Mouse (Mus musculus) fibroblast of lung, adult 2 months (primary cell): ENCODE data around the gene Fndc9.
A peak's percentile ranks its signal among the peaks of the same experiment; 100 is the strongest.

Source experiments
- DNase-seq: peaks from one replicate; pipeline ENCODE4 v3.0.0-alpha.2; 2011; ENCODE audit warnings: low read depth

Fndc9 gene

DNA sequence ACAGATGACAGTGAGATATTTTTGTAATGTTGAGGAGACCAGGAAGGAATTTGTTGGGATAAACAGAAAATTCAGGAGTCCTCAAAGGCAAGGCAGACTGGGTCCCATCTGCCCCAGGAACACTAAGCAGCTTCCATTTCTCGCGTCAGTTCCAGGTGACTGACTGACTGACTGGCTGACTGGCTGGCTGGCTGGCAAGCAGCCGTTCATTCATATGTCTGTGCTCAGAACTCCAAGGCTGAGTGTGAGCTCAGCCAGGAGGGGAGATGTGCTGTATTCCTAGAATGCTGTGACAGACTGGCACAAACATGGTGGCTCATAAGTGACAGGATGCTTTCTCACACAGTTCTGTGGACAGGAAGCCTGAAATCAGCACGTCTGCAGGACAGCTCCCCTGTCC, 1.4 kb upstream of the Fndc9 start:
- DNase-seq, result no peak

DNA sequence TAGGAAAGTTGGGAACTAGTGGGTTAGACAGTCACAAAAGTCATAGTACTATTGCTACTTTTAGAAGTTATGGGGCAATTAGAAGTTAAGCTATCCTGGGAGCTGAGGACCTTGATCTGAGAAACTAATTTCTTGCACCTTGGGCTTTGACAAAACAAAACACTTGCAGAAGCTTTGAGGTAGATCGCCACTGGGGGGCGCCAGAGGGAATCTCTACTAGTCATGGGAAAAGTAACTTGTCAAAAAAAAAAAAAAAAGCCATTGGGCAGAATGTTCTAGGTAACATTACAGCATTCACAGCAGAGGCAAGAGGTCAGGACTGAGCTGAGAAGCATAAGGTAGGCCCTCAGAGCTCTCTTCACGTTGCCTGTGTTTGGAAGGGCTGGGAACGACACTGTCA, 1.6 kb downstream of the Fndc9 start:
- no peak for DNase-seq

DNA sequence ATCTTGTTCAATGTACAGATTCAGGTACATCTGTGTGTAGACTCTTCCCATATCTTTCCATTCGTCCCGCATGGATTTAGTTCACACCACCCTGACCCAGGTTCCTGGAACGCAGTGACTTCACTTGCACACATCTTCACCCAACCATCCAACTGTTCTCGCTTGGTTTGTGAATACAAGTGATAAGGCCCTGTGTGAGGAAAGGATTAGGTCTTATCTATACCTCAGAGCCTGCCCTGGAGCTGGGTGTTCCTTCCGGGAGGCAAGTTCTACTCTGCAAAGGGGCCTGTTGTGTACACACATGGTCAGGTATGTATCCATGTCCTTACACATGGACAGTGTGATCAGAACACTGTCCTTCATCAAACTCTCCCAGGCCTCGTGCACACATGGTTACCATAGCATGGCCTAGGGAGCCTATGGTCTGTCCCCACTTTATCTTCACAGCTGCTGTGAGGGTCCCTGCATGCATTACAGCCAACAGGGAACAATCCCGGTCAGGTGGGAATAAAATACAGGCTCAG, 5.9 kb downstream of the Fndc9 start:
- DNase-seq, result no peak

- DNase-seq, result no peak
Observed at GRCm38 (mm10) chr11:46241985-46242384, 6.7 kb downstream of the Fndc9 start.

DNA sequence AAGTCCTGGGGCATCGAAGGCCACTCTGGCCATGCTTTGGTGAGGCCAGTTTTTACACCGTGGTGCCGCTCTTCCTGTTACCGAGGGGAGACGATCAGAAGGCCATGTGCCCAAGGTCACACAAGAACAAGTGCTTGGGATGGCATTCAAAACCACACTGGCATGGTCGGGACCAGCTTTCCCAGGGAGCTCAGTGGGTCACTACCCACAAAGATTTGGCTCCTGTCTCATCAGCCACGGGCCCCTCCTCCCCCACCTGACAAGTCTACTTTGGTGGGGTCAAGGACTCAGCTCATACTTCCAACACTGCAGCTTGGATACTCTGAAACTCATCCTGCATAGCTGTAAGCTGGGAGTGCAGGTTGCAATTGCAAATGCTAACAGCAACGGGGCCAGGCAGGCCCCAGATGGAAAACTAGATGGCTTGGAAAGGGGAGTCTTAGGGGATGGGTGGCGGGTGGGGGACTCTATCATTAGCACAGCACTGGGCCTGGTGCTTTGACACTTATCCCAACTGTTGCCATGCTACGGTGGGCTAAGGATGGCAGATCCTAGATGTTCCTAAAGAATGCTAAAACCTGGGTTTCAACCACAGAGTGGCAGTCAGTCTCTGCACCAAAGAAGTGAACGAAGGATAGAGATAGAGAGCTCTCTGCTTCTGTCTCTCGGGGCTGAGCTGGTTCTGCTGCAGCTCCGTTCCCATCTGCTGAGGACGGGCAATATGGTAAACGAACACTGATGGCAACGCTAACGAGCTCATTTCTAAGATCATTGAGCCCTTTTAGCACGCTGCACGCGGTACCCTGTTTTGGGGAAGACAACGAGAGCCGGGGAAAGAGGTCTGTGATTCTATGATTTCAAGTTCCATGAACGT, 9.6 kb downstream of the Fndc9 start:
- DNase-seq, result no peak

DNA sequence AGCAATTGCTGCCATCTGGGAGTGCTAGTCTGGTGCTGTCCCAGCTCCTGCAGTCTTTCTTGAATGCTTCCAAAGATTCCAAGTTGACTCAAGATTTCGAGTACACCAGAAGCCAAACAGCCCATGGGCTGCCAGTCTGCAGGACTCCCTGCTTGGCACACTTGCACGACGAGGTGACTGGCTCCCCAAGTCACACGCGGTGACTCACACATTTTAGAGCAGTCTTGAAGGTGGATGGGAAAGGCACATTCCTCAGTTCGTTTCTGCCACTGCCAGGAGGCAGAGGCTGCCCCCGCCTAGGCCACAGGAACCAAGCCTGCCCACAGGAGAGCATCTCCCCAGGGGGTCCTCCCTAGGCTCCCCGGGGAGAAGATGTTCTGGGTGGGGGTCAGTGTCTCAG, 10.6 kb downstream of the Fndc9 start:
- DNase-seq, result peak; percentile 27

DNA sequence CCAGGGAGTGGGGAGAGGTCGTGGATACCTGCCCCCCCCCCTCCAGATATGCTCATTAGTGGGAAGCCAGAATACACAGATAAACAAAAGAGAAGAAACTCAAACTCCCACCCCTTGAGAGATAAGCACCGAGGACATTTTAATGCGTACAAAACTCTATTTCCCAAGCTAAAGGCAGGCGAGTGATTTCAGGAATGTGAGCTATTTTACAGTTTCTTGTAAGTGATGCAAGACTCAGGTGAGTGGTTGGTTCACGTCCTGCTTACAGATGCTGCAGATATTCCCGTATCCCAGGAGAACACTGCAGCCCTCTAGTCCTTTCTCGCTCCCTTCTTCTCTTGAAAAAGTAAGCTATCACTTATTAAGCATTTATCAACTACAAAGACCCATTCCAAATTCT, 11.1 kb downstream of the Fndc9 start:
- no peak for DNase-seq

GRCm38 (mm10) chr11:46248352-46248751, 13.0 kb downstream of the Fndc9 start:
- no peak for DNase-seq

DNA sequence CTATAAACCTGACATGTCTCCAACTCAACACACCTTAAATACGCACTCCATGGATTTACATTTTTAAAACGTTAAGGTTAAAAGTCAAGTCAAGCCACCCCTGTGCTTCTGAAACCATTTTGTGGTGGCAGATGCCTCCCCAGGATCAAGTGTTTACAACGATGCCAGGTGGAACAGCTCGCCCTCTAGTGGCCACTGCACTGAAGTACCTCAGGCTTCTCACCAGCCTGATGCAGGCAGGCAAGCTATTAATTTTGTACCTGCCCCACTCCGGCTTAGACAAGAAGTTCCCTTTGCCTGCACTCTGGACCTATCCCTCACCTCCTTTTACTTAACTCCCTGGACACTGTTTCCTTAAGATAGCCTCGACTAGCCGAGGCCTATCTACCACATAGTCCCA, 16.7 kb downstream of the Fndc9 start:
- peak; percentile 21 for DNase-seq

GRCm38 (mm10) chr11:46255291-46255690, 20.0 kb downstream of the Fndc9 start:
- no peak for DNase-seq

- no peak for DNase-seq
Observed at GRCm38 (mm10) chr11:46258207-46258606, 22.9 kb downstream of the Fndc9 start.

- no peak for DNase-seq
Observed at GRCm38 (mm10) chr11:46258749-46259148, 23.4 kb downstream of the Fndc9 start.

GRCm38 (mm10) chr11:46262854-46263253, 27.5 kb downstream of the Fndc9 start:
- DNase-seq, result no peak

- no peak for DNase-seq
Observed at GRCm38 (mm10) chr11:46263291-46263690, 28.0 kb downstream of the Fndc9 start.

DNA sequence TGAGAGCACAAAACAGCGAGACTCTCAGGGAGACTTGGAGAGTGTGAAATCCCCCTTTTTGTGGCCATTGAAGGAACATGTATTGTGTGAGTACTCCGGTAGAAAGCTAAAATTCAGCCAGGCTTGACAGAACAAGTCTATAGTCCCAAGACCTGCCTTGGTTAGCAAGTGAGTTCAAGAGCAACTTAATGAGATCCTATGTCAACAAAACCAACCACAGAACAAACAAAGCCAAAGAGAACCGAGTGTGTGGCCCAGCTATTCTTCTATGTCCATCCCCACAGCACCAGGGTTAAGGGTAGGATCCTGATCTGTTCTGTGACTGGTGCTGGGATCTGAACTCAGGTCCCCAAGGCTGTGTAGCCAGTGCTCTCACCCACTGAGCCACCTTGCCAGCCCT, 29.3 kb downstream of the Fndc9 start:
- no peak for DNase-seq

- DNase-seq, result no peak
Observed at GRCm38 (mm10) chr11:46265031-46265786, 29.9 kb downstream of the Fndc9 start.

DNA sequence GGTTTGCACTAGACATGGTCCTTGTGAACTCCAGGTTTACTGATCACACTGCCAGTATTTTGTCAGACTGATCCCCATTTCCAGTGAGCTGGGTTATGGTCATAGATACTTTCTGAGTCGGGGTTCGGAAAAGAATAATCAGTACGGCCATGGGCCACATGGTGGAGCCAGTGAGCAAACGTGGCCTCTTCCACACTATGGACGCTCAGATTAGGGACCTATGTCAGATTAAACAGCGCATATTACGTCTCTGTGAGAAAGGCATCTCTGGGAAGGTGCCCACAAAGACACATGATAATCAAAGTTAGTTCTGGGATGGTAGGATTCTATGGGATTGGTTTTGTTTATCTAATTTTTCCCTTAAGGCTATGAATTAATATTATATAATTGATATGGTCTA, 33.7 kb downstream of the Fndc9 start:
- no peak for DNase-seq

DNA sequence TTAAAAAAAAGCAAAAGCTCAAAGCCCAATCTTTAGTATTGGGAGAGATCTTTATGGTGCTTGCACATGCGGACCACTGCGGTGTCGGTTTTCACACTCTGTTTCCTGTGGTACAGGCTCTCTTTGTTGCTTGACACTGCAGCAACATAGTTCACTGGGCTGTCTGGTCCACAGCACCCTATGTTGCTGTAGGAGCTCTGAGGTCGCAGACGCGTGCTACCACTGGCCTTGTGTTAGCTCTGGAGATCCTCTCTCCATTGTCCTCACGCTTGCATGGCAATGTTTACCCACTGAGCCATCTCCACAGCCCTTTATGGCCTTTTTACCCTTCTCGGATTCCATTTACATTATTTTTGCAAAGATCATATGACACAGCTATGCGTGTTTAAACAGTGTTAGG, 34.1 kb downstream of the Fndc9 start:
- DNase-seq, result no peak

GRCm38 (mm10) chr11:46269893-46270292, 34.6 kb downstream of the Fndc9 start:
- no peak for DNase-seq

GRCm38 (mm10) chr11:46272058-46272681, 36.8 kb downstream of the Fndc9 start:
- no peak for DNase-seq

DNA sequence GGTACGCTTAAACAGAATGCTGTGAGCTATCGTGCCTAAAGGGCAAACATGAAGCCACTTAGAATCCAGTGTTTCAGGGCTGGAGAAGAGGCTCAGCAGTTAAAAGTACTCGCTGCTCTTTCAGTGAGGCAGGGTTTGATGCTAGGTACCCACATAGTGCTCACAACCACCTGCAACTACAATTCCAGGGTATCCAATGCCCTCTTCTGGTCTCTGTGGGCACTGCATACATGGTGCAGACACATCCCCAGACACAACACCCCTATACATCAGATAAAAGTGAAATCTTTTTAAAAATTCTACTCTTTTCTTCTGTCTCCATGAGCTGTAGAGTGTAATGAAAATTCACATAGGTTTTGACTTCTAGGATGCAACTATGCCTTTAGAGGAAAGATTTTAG, 38.6 kb downstream of the Fndc9 start:
- no peak for DNase-seq

DNA sequence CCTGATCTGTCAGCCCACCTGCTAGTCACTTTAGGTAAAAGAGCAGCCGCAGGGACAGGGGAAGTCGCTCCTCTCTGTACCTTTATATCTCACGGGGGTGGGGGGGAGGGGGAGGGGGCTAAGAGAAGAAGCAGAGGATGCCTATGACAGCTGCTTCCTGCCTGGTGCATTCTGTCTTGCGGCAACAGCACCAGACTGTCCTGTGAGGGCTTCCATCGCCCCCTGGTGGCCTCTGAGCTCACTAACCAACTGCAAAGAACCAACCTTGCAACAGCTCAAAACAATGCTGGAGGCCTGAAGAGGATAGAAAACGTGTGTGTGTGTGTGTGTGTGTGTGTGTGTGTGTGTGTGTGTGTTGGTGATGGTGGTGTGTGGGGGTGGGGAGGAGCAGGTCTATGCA, 40.0 kb downstream of the Fndc9 start:
- no peak for DNase-seq

GRCm38 (mm10) chr11:46276168-46276567, 40.8 kb downstream of the Fndc9 start:
- no peak for DNase-seq
